Mouse (Mus musculus): Measurements from ENCODE around the gene Pcolce2.

Gene Pcolce2

DNA sequence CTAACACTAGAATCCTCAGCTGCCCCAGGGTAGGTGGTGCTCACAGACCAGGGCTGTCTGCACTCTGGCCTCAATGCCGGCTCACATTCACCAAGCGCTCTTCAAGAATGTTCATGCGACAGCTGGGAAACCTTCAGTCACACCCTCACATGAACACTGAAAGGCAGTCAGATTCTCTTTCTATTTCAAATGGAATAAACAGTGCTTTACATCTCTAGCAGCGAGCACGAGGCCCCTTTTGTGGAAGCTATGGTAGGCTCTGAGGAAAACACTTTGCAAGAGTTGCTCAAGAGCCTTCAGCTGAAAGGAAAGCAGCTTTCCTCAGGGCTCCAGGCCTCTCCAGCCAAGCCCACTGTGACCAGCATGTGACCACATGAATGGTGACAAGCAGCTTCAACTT is 68.0 kb downstream of the Pcolce2 start:
- no peak for DNase-seq (ENCODE audit: low read depth, low spot score)

DNA sequence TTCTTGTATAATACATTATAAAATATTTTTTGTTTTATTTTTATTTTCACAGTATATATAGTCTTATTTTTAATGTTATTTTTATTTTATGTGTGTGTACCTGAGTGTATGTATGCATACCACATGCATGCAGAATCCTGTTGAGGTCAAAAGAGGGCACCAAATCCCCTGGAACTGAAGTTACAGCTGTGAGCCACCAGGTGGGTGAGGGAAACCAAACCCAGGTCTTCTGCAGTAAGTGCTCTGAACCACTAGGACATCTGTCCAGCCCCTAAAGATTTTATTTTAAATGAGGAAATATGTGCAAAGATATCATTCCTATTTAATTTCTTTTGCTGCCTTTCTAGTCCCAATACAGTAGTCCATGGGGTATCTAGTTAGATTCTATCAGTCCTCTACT is 71.5 kb downstream of the Pcolce2 start:
- DNase-seq (ENCODE audit: low read depth, low spot score): peak; percentile 85

DNA sequence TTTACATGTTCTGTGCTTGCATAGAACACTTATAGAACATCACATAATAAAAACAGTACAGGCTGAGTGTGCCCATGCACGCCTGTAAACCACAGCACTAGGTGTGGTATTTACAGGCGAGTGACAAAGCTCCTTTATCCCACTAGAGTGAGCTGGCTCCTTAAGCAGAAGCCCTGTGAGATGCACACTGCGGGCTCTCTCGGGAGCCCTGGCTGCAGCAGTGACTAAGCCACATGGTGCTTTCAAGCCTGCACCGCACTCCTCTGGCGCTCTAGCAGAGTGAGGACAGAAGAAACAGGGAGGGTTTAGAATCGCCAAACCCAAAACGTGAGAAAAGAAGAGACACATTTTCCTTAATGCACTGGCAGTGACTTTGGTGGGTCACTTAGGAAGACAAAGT is 75.2 kb downstream of the Pcolce2 start:
- DNase-seq (ENCODE audit: low read depth, low spot score): no peak

DNA sequence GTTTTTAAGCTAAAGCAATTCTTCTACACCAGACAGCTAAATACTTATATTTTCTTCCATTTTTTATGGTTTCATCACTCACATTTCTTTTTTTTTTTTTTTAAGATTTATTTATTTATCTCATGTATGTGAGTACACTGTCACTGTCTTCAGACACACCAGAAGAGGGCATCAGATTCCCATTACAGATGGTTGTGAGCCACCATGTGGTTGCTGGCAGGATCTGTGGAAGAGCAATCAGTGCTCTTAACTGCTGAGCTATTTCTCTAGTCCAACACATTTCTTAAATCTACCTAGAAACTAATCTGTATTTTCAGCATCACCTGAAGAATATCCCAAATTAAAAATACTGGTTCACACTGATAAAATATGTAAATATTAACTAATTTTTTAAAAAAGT is 98.8 kb downstream of the Pcolce2 start:
- DNase-seq (ENCODE audit: low read depth, low spot score): no peak

DNA sequence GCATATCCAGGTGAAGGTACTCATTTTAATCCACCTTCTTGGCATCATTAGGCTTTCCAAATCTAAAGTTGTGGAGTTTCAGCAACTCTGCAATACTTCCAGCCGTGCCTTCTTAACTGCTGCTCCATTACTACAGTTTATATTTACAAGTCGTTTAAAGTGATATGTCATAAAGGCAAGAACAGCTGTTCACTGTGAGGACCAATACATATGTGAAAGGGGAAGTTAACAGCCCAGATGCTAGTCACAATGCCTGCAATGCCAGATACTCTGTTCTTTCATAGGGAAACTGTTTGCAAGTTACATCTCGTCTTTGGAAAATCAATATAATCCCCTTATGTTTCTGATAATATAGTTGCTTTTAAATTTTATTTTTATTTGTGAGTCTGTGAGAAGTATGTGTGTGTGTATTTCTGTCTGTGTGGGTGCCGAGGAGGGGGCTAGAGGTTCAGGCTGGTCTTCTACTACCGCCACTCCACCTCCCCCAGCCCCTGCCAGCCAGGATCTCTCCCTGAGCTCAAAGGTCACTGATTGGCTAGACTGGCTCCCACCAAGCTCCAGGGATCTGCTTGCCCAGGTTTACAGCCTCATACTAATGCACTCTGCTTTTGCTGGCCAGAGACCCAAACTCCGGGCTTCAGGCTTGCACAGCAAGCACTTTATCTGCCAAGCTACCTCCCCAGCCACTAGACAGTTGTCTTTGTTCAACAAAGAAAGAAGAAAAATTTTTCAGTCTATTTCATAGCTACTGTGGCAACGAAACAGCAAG is 107.6 kb downstream of the Pcolce2 start:
- DNase-seq (ENCODE audit: low read depth, low spot score): no peak

DNA sequence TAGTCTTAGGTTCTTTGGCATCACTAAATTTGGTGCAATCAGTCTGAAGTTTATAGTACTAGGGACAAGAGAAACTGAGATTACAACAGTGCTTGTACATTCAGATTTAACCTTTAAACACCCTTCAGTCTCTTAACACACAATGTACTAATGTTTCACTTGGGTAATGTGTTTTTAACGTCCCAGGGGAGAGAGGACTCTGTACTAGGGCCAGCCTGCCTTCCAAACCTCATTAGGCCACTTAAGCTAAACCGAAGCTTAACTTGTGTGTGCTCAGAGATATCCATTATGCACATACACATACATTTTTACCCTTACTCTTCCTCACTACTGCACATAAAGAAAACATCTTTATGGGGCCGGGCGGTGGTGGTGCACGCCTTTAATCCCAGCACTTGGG is 109.9 kb downstream of the Pcolce2 start:
- no peak for DNase-seq (ENCODE audit: low read depth, low spot score)

All from R1 (cell line).